Mouse (Mus musculus): ENCODE measurements around the gene Il13.

The Il13 gene

DNA sequence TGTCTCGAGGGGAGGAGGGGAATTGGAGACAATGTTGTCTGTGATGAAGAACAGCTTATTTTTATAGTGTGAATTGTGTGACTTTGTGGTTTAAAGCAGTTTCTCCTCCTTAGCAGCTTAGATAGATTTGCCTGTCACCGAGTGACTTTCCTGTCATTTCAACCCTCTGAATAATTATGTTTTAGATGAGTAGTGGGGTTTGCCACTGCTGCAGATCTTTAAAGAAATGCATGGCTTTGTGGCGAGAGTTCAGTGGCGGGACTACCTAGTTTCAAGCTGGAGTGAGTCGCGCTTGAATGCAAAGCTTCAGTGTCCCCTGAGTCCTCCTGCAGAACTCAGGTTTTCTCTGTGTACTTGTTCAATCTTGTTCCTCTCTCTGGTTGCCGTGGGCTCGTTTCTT, 46.2 kb downstream of the Il13 start:
- DNase-seq (ENCODE audit: extremely low read depth, insufficient read length, low spot score): no peak

GRCm38 (mm10) chr11:53585510-53585909, 49.0 kb downstream of the Il13 start:
- no peak for DNase-seq (ENCODE audit: extremely low read depth, insufficient read length, low spot score)

DNA sequence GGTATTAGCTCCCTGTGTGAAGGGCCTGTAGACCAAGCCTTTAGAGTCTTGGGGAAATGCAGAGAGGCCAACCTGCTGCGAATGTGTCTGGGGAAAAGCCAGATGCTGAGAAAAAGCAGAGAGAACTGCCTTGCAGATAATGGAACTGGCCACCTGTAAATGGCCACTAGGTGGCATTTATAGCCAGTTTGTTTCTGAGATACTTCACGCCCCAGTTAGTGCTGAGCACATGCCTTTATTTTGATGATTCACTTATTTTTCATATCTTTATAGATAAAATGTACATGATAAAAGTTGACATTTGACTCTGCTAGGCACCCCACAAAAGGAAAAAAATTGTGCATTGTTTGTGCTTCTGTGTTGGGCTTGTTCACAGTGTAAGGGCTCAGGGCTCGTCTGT, 49.7 kb downstream of the Il13 start:
- DNase-seq (ENCODE audit: extremely low read depth, insufficient read length, low spot score): no peak

- DNase-seq (ENCODE audit: extremely low read depth, insufficient read length, low spot score): no peak
Measured at GRCm38 (mm10) chr11:53583151-53583550, 51.4 kb downstream of the Il13 start.

All from 3134 (cell line).